Mouse (Mus musculus) hindbrain, postnatal 0 days (tissue): Measurements from ENCODE around the gene Aco1. TPM values are rescaled to one million over a fixed set of nuclear protein-coding genes. Genes with fewer than 3 reads are reported as not detected.

Source experiments
- ATAC-seq: fragments of 200-750 bp; cut with Nextera tagmentation; 2 replicates; pipeline ENCODE4 v1.8.0; 2017; ENCODE audit warnings: mild to moderate bottlenecking, moderate TSS enrichment, moderate library complexity
- DNase-seq: peaks from one replicate; pipeline ENCODE4 v3.0.0-alpha.2; 2015; ENCODE audit warnings: low spot score
- H3K27ac ChIP-seq: fragments of 300-500 bp; sonication (generic); 2 replicates; pipeline ENCODE4 v1.5.1; 2014; ENCODE audit warnings: mild to moderate bottlenecking
- H3K27me3 ChIP-seq: fragments of 300-500 bp; sonication (generic); 2 replicates; pipeline ENCODE4 v1.6.1; 2014; ENCODE audit warnings: low read length, mixed read lengths; ENCODE audit not compliant: insufficient read depth
- H3K36me3 ChIP-seq: fragments of 300-500 bp; sonication (generic); 2 replicates; pipeline ENCODE4 v1.6.1; 2014; ENCODE audit warnings: low read length, mixed read lengths; ENCODE audit not compliant: insufficient read depth
- H3K4me1 ChIP-seq: fragments of 300-500 bp; sonication (generic); 2 replicates; pipeline ENCODE4 v1.6.1; 2014; ENCODE audit warnings: antibody characterized with exemption, low read length, mixed read lengths; ENCODE audit not compliant: insufficient read depth
- H3K4me2 ChIP-seq: fragments of 300-500 bp; sonication (generic); 2 replicates; pipeline ENCODE4 v1.6.1; 2014; ENCODE audit warnings: low read depth, mild to moderate bottlenecking, low read length, moderate library complexity, mixed read lengths
- H3K4me3 ChIP-seq: fragments of 300-500 bp; sonication (generic); 2 replicates; pipeline ENCODE4 v1.5.1; 2014; ENCODE audit warnings: low read length
- H3K9ac ChIP-seq: fragments of 300-500 bp; sonication (generic); replicated peaks from 2 replicates; pipeline ENCODE4 v1.6.1; 2014; ENCODE audit warnings: mild to moderate bottlenecking, low read length, moderate library complexity, mixed read lengths
- H3K9me3 ChIP-seq: fragments of 300-500 bp; sonication (generic); 2 replicates; pipeline ENCODE4 v1.6.1; 2016; ENCODE audit warnings: low read length, mixed read lengths
- CTCF ChIP-seq: IDR thresholded peaks from 2 replicates; pipeline ENCODE4 v1.5.1; 2016; ENCODE audit warnings: antibody characterized with exemption, control low read depth, low read depth
- WGBS: fragments of 180-500 bp; shearing (Covaris S2); extraction: QIAGEN DNeasy Blood & Tissue Kit; methylation state at CpG from one replicate; pipeline ENCODE4 v1.1.7; 2014; 5-methylcytosine and 5-hydroxymethylcytosine counted together
- polyA plus RNA-seq: library from polyadenylated mRNA; unstranded; fragments of >200 nt; fragmentation: Nextera tagmentation; extraction: Ambion mirVana; gene quantifications from 2 replicates; pipeline ENCODE4 v1.2.1, GENCODE M21; 2015
- total RNA-seq: library from RNA; depleted of rRNA; stranded (reverse); fragments of >200 nt; gene quantifications from 2 replicates; pipeline ENCODE4 v1.2.3, GENCODE M21; 2014; rRNA removed

The Aco1 gene
- total and polyA plus RNA-seq, 2 experiments from 2014 or later, result 38.3 to 57.0 TPM

GRCm38 (mm10) chr4:40244035-40244434 is 101.2 kb downstream of the Aco1 start:
- no peak for TF ChIP-seq CTCF
- Histone ChIP-seq H3K4me2 (no peak overlapping the region), H3K27me3 (no peaks in the 10 kb centered on the region), H3K36me3 (no peaks in the 10 kb centered on the region), H3K9me3 (no peaks in the 10 kb centered on the region), H3K27ac (no peak overlapping the region), H3K4me3 (no peak overlapping the region), H3K4me1 (peaks cover 2% of the 10 kb centered on the region), H3K9ac (no peak overlapping the region)
- ATAC-seq (no peak), DNase-seq (no peak)
- WGBS, result 80% methylated on average over 8 of the region's 8 CpGs

Other genes starting within 250 kb of the Aco1 start
- 4.2 and 7.0 TPM in 2 replicates for gene Ddx58, start 96.7 kb downstream of the Aco1 start, total RNA-seq
- 2.3 and 4.2 TPM in 2 replicates for gene Ddx58, start 96.7 kb downstream of the Aco1 start, polyA plus RNA-seq
- 0.31 and 1.7 TPM in 2 replicates for gene Smim27, start 126.5 kb downstream of the Aco1 start, total RNA-seq
- gene Smim27, start 126.5 kb downstream of the Aco1 start, polyA plus RNA-seq, result 19.1 and 28.5 TPM in 2 replicates
- 19.1 and 21.3 TPM in 2 replicates for gene Topors, start 126.8 kb downstream of the Aco1 start, total RNA-seq
- gene Topors, start 126.8 kb downstream of the Aco1 start, polyA plus RNA-seq, result 30.0 and 30.7 TPM in 2 replicates
- 180 TPM in 2 replicates for gene Ndufb6, start 136.3 kb downstream of the Aco1 start, total RNA-seq
- 453 and 456 TPM in 2 replicates for gene Ndufb6, start 136.3 kb downstream of the Aco1 start, polyA plus RNA-seq